Mouse (Mus musculus) heart, adult 8-10 months (tissue): ENCODE data around the gene Zfp664. TPM values are rescaled to one million over a fixed set of nuclear protein-coding genes. Genes with fewer than 3 reads are reported as not detected.
A peak's percentile ranks its signal among the peaks of the same experiment; 100 is the strongest.

Experiments used
- DNase-seq: peaks from one replicate; pipeline ENCODE4 v3.0.0; 2022; ENCODE audit warnings: low spot score
- total RNA-seq, 4 experiments: library from RNA; stranded (reverse); gene quantifications; 2 replicates each; pipeline ENCODE4 v1.2.4; 2022

Gene Zfp664
- total RNA-seq, 4 experiments from 2014 or later = 31.1 to 38.4 (median 35.6) TPM

GRCm38 (mm10) chr5:124922356-124923352 is 60.2 kb downstream of the Zfp664 start:
- DNase-seq = peak; percentile 13

GRCm38 (mm10) chr5:124929425-124930054 is 67.0 kb downstream of the Zfp664 start:
- peak; percentile 34 for DNase-seq

GRCm38 (mm10) chr5:124930055-124930439 is 67.6 kb downstream of the Zfp664 start:
- peak; percentile 35 for DNase-seq

GRCm38 (mm10) chr5:124930603-124931002 is 68.1 kb downstream of the Zfp664 start:
- DNase-seq = no peak

- DNase-seq = no peak
Measured at GRCm38 (mm10) chr5:124931076-124931475, 68.6 kb downstream of the Zfp664 start.

GRCm38 (mm10) chr5:124934558-124934957 is 72.1 kb downstream of the Zfp664 start:
- no peak for DNase-seq

GRCm38 (mm10) chr5:124943181-124943792 is 80.8 kb downstream of the Zfp664 start:
- DNase-seq = no peak

GRCm38 (mm10) chr5:124943793-124944383 is 81.4 kb downstream of the Zfp664 start:
- peak; percentile 35 for DNase-seq

- DNase-seq = no peak
Measured at GRCm38 (mm10) chr5:124944384-124944783, 81.9 kb downstream of the Zfp664 start.

GRCm38 (mm10) chr5:124945046-124945445 is 82.6 kb downstream of the Zfp664 start:
- DNase-seq = no peak

- DNase-seq = no peak
Measured at GRCm38 (mm10) chr5:124950623-124951278, 88.3 kb downstream of the Zfp664 start.

- DNase-seq = no peak
Measured at GRCm38 (mm10) chr5:124951333-124951732, 88.8 kb downstream of the Zfp664 start.

Other genes with a start within 250 kb of the Zfp664 start
- 10 to 100 TPM; 50.0 to 64.5 (median 60.5) TPM for gene Atp6v0a2, start 234.1 kb upstream of the Zfp664 start, total RNA-seq
- under 1 TPM in 3 of 4 experiments, not detected in 1; 0.03 to 0.06 (median 0.05) TPM for gene Dnah10, start 137.6 kb upstream of the Zfp664 start, total RNA-seq
- gene Ccdc92, start 267 bp upstream of the Zfp664 start, total RNA-seq = 1 to 10 TPM; 1.4 to 2.0 (median 1.6) TPM
- gene Rflna, start 140.5 kb downstream of the Zfp664 start, total RNA-seq = under 1 TPM in 2 of 4 experiments, not detected in 2; 0.19 to 0.24 TPM